Mouse (Mus musculus): ENCODE measurements at regions not wholly inside any gene's neighbourhood (a gene's known extent, or its start where the extent isn't known, plus 50 kb on each side); places are given as distances from the start of the nearest gene placed in this dataset.

DNA sequence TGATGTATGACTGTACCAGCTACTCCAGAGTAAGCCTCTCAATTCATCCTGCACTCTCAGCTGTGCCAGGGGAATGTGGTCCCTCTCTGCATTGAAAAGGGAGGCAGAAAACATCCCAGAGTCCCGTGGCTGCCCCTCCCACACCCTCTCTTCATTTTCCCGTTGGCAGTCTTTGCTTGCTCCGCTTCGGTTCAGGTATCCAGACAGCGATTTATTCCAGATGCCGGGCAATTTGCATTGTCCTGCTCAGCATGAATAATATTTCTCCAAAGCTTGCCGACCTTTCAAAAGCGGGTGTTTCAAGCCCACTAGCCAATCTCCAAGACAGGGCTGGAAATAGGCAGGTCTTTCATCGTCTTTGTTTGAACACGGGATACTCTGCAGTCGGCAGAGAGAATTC, 220.5 kb upstream of the Ntm start:
- TF ChIP-seq MXI1 (IDR thresholded peaks at IDR 0.05; ENCODE audit: low read depth, low read length) (no peak), ELF1 (IDR thresholded peaks at IDR 0.05; ENCODE audit: low read depth, low read length) (no peak), POLR2AphosphoS2 (IDR thresholded peaks at IDR 0.05; ENCODE audit: low read length) (no peak)
